Mouse (Mus musculus) liver, embryonic 12.5 days (tissue): ENCODE results near the gene Nhsl1. TPM values are rescaled to one million over a fixed set of nuclear protein-coding genes. Genes with fewer than 3 reads are reported as not detected.
A peak's percentile ranks its signal among the peaks of the same experiment; 100 is the strongest.

Experiments
- ATAC-seq: fragments of 200-750 bp; cut with Nextera tagmentation; 2 replicates; pipeline ENCODE4 v1.8.0; 2017; ENCODE audit warnings: moderate number of reproducible peaks, mild to moderate bottlenecking, moderate library complexity
- H3K27ac ChIP-seq: fragments of 300-500 bp; sonication (generic); 2 replicates; pipeline ENCODE4 v1.5.1; 2016; ENCODE audit warnings: mild to moderate bottlenecking
- H3K27me3 ChIP-seq: fragments of 300-500 bp; sonication (generic); replicated peaks from 2 replicates; pipeline ENCODE4 v1.6.1; 2016; ENCODE audit warnings: mild to moderate bottlenecking, moderate library complexity
- H3K36me3 ChIP-seq: fragments of 300-500 bp; sonication (generic); 2 replicates; pipeline ENCODE4 v1.6.1; 2016; ENCODE audit warnings: mild to moderate bottlenecking, moderate library complexity
- H3K4me1 ChIP-seq: fragments of 300-500 bp; sonication (generic); 2 replicates; pipeline ENCODE4 v1.6.1; 2016
- H3K4me2 ChIP-seq: fragments of 300-500 bp; sonication (generic); 2 replicates; pipeline ENCODE4 v1.6.1; 2016; ENCODE audit warnings: mild to moderate bottlenecking, moderate library complexity
- H3K4me3 ChIP-seq: fragments of 300-500 bp; sonication (generic); 2 replicates; pipeline ENCODE4 v1.5.1; 2016; ENCODE audit warnings: mild to moderate bottlenecking, moderate library complexity
- H3K9ac ChIP-seq: fragments of 300-500 bp; sonication (generic); 2 replicates; pipeline ENCODE4 v1.6.1; 2016; ENCODE audit warnings: mild to moderate bottlenecking, moderate library complexity
- H3K9me3 ChIP-seq: fragments of 300-500 bp; sonication (generic); replicated peaks from 2 replicates; pipeline ENCODE4 v1.6.1; 2016; ENCODE audit warnings: mild to moderate bottlenecking, moderate library complexity
- WGBS: fragments of 180-500 bp; shearing (Covaris S2); methylation state at CpG from one replicate; pipeline ENCODE4 v1.1.7; 2016; ENCODE audit not compliant: insufficient replicate concordance; 5-methylcytosine and 5-hydroxymethylcytosine counted together
- polyA plus RNA-seq: library from polyadenylated mRNA; unstranded; fragments of >200 nt; fragmentation: Nextera tagmentation; extraction: Ambion mirVana; gene quantifications from 2 replicates; pipeline ENCODE4 v1.2.1, GENCODE M21; 2016

Gene Nhsl1
- polyA plus RNA-seq, 1 experiment from 2014 or later = 0.97 TPM

GRCm38 (mm10) chr10:18354103-18354502 lies 35.3 kb downstream of the Nhsl1 start:
- H3K4me3 ChIP-seq = no peak overlapping the region
- 72% methylated on average over 8 of the region's 8 CpGs for WGBS
- H3K4me2 ChIP-seq = no peak overlapping the region
- no peaks in the 10 kb centered on the region for H3K27me3 ChIP-seq
- ATAC-seq = no peak
- no peaks in the 10 kb centered on the region for H3K4me1 ChIP-seq
- H3K9me3 ChIP-seq = no peaks in the 10 kb centered on the region
- H3K9ac ChIP-seq = no peak overlapping the region
- no peaks in the 10 kb centered on the region for H3K36me3 ChIP-seq
- H3K27ac ChIP-seq = no peak overlapping the region

- H3K4me3 ChIP-seq = no peak overlapping the region
- no peaks in the 10 kb centered on the region for H3K9me3 ChIP-seq
- H3K4me2 ChIP-seq = no peak overlapping the region
- H3K4me1 ChIP-seq = no peaks in the 10 kb centered on the region
- no peaks in the 10 kb centered on the region for H3K36me3 ChIP-seq
- H3K9ac ChIP-seq = no peak overlapping the region
- no peaks in the 10 kb centered on the region for H3K27me3 ChIP-seq
- WGBS = 80% methylated on average over 6 of the region's 6 CpGs
- ATAC-seq = no peak
- H3K27ac ChIP-seq = no peak overlapping the region
Measured at GRCm38 (mm10) chr10:18356461-18356860, 37.7 kb downstream of the Nhsl1 start.

- Histone ChIP-seq H3K27ac (no peak overlapping the region), H3K4me3 (no peak overlapping the region), H3K4me2 (no peak overlapping the region), H3K4me1 (no peaks in the 10 kb centered on the region), H3K9ac (no peak overlapping the region), H3K36me3 (no peaks in the 10 kb centered on the region), H3K27me3 (no peaks in the 10 kb centered on the region), H3K9me3 (no peaks in the 10 kb centered on the region)
- 84% methylated on average over 6 of the region's 6 CpGs for WGBS
- ATAC-seq = no peak
Measured at GRCm38 (mm10) chr10:18357212-18357611, 38.4 kb downstream of the Nhsl1 start.

GRCm38 (mm10) chr10:18358461-18358860 lies 39.7 kb downstream of the Nhsl1 start:
- H3K9me3 ChIP-seq = no peaks in the 10 kb centered on the region
- no peak overlapping the region for H3K9ac ChIP-seq
- 74% methylated on average over 5 of the region's 5 CpGs for WGBS
- no peak overlapping the region for H3K4me2 ChIP-seq
- no peaks in the 10 kb centered on the region for H3K27me3 ChIP-seq
- no peaks in the 10 kb centered on the region for H3K4me1 ChIP-seq
- no peaks in the 10 kb centered on the region for H3K36me3 ChIP-seq
- no peak overlapping the region for H3K27ac ChIP-seq
- H3K4me3 ChIP-seq = no peak overlapping the region
- no peak for ATAC-seq

- ATAC-seq = no peak
- no peaks in the 10 kb centered on the region for H3K27me3 ChIP-seq
- WGBS = 87% methylated on average over 6 of the region's 6 CpGs
Measured at GRCm38 (mm10) chr10:18360175-18360574, 41.4 kb downstream of the Nhsl1 start.

GRCm38 (mm10) chr10:18365432-18365831 lies 46.6 kb downstream of the Nhsl1 start:
- WGBS = 41% methylated on average over 6 of the region's 6 CpGs
- H3K9ac ChIP-seq = no peak overlapping the region

More at GRCm38 (mm10) chr10:18360175-18360574, 41.4 kb downstream of the Nhsl1 start:
- no peaks in the 10 kb centered on the region for H3K36me3 ChIP-seq
- no peak overlapping the region for H3K4me3 ChIP-seq
- no peak overlapping the region for H3K4me2 ChIP-seq
- H3K27ac ChIP-seq = no peak overlapping the region
- no peaks in the 10 kb centered on the region for H3K9me3 ChIP-seq
- no peak overlapping the region for H3K9ac ChIP-seq
- no peaks in the 10 kb centered on the region for H3K4me1 ChIP-seq

GRCm38 (mm10) chr10:18366697-18367096 lies 47.9 kb downstream of the Nhsl1 start:
- Histone ChIP-seq H3K27me3 (no peaks in the 10 kb centered on the region), H3K27ac (no peak overlapping the region), H3K4me1 (no peaks in the 10 kb centered on the region), H3K36me3 (no peaks in the 10 kb centered on the region), H3K4me3 (no peak overlapping the region), H3K9me3 (no peaks in the 10 kb centered on the region), H3K9ac (no peak overlapping the region), H3K4me2 (no peak overlapping the region)
- 72% methylated on average over 7 of the region's 7 CpGs for WGBS
- ATAC-seq = no peak

More at GRCm38 (mm10) chr10:18365432-18365831, 46.6 kb downstream of the Nhsl1 start:
- ATAC-seq = no peak
- Histone ChIP-seq H3K27ac (no peak overlapping the region), H3K36me3 (no peaks in the 10 kb centered on the region), H3K27me3 (no peaks in the 10 kb centered on the region), H3K4me3 (no peak overlapping the region), H3K4me2 (no peak overlapping the region), H3K9me3 (no peaks in the 10 kb centered on the region), H3K4me1 (no peaks in the 10 kb centered on the region)

- Histone ChIP-seq H3K27me3 (no peaks in the 10 kb centered on the region), H3K36me3 (no peaks in the 10 kb centered on the region), H3K4me1 (no peaks in the 10 kb centered on the region), H3K4me2 (no peak overlapping the region), H3K4me3 (no peak overlapping the region), H3K9me3 (no peaks in the 10 kb centered on the region), H3K9ac (no peak overlapping the region), H3K27ac (no peak overlapping the region)
- no peak for ATAC-seq
- 82% methylated on average over 8 of the region's 8 CpGs for WGBS
Measured at GRCm38 (mm10) chr10:18368111-18368510, 49.3 kb downstream of the Nhsl1 start.

GRCm38 (mm10) chr10:18370475-18371286 lies 51.9 kb downstream of the Nhsl1 start:
- Histone ChIP-seq H3K4me3 (no peak overlapping the region), H3K27me3 (no peaks in the 10 kb centered on the region), H3K9ac (no peak overlapping the region), H3K27ac (peak overlapping the region; percentile 62), H3K36me3 (no peaks in the 10 kb centered on the region), H3K9me3 (no peaks in the 10 kb centered on the region), H3K4me2 (peak overlapping the region; percentile 20), H3K4me1 (no peaks in the 10 kb centered on the region)
- WGBS = 60% methylated on average over 17 of the region's 17 CpGs
- ATAC-seq = peak; percentile 76

GRCm38 (mm10) chr10:18371866-18372265 lies 53.1 kb downstream of the Nhsl1 start:
- no peak for ATAC-seq
- Histone ChIP-seq H3K9me3 (no peaks in the 10 kb centered on the region), H3K27ac (peak overlapping the region; percentile 62; the same call in 1 of the 2 replicates), H3K36me3 (no peaks in the 10 kb centered on the region), H3K9ac (no peak overlapping the region), H3K4me3 (no peak overlapping the region), H3K4me2 (peak overlapping the region; percentile 20), H3K27me3 (no peaks in the 10 kb centered on the region), H3K4me1 (no peaks in the 10 kb centered on the region)
- WGBS = 46% methylated on average over 13 of the region's 13 CpGs

GRCm38 (mm10) chr10:18375301-18375700 lies 56.5 kb downstream of the Nhsl1 start:
- Histone ChIP-seq H3K4me2 (no peak overlapping the region), H3K36me3 (no peaks in the 10 kb centered on the region), H3K9me3 (no peaks in the 10 kb centered on the region), H3K27me3 (no peaks in the 10 kb centered on the region), H3K4me3 (no peak overlapping the region), H3K9ac (no peak overlapping the region), H3K27ac (no peak overlapping the region), H3K4me1 (no peaks in the 10 kb centered on the region)
- WGBS = 81% methylated on average over 3 of the region's 3 CpGs
- no peak for ATAC-seq

- no peak overlapping the region for H3K9ac ChIP-seq
- no peaks in the 10 kb centered on the region for H3K36me3 ChIP-seq
- H3K27ac ChIP-seq = no peak overlapping the region
- H3K9me3 ChIP-seq = no peaks in the 10 kb centered on the region
- no peak for ATAC-seq
- H3K4me1 ChIP-seq = no peaks in the 10 kb centered on the region
- H3K27me3 ChIP-seq = no peaks in the 10 kb centered on the region
- 49% methylated on average over 2 of the region's 2 CpGs for WGBS
- H3K4me3 ChIP-seq = no peak overlapping the region
- H3K4me2 ChIP-seq = no peak overlapping the region
Measured at GRCm38 (mm10) chr10:18384766-18385165, 66.0 kb downstream of the Nhsl1 start.
